Mouse (Mus musculus) hindbrain, embryonic 14.5 days (tissue): ENCODE results near the gene Npb. TPM values are rescaled to one million over a fixed set of nuclear protein-coding genes. Genes with fewer than 3 reads are reported as not detected.
A peak's percentile ranks its signal among the peaks of the same experiment; 100 is the strongest.

Experiments used
- ATAC-seq: fragments of 200-750 bp; cut with Nextera tagmentation; 2 replicates; pipeline ENCODE4 v1.8.0; 2017; ENCODE audit warnings: moderate number of reproducible peaks, mild to moderate bottlenecking, moderate TSS enrichment, moderate library complexity; ENCODE audit not compliant: low FRiP score
- DNase-seq: peaks from one replicate; pipeline ENCODE4 v3.0.0-alpha.2; 2015; ENCODE audit warnings: low spot score
- H3K27ac ChIP-seq: fragments of 300-500 bp; sonication (generic); 2 replicates; pipeline ENCODE4 v1.5.1; 2014; ENCODE audit warnings: mild to moderate bottlenecking, moderate library complexity
- H3K27me3 ChIP-seq: fragments of 300-500 bp; sonication (generic); 2 replicates; pipeline ENCODE4 v1.6.1; 2014; ENCODE audit warnings: mild to moderate bottlenecking, low read length, mixed read lengths; ENCODE audit not compliant: control insufficient read depth, insufficient read depth
- H3K36me3 ChIP-seq: fragments of 300-500 bp; sonication (generic); replicated peaks from 2 replicates; pipeline ENCODE4 v1.6.1; 2014; ENCODE audit not compliant: control insufficient read depth, insufficient read depth
- H3K4me1 ChIP-seq: fragments of 300-500 bp; sonication (generic); replicated peaks from 2 replicates; pipeline ENCODE4 v1.6.1; 2014; ENCODE audit warnings: antibody characterized with exemption, low read length, mixed read lengths; ENCODE audit not compliant: control insufficient read depth, insufficient read depth
- H3K4me2 ChIP-seq: fragments of 300-500 bp; sonication (generic); replicated peaks from 2 replicates; pipeline ENCODE4 v1.6.1; 2014; ENCODE audit warnings: mild to moderate bottlenecking, moderate library complexity
- H3K4me3 ChIP-seq: fragments of 300-500 bp; sonication (generic); replicated peaks from 2 replicates; pipeline ENCODE4 v1.5.1; 2014; ENCODE audit warnings: mild to moderate bottlenecking, low read length
- H3K9ac ChIP-seq: fragments of 300-500 bp; sonication (generic); 2 replicates; pipeline ENCODE4 v1.6.1; 2014
- H3K9me3 ChIP-seq: fragments of 300-500 bp; sonication (generic); 2 replicates; pipeline ENCODE4 v1.6.1; 2016; ENCODE audit warnings: low read length; ENCODE audit not compliant: control insufficient read depth
- WGBS: fragments of 180-500 bp; shearing (Covaris S2); extraction: QIAGEN DNeasy Blood & Tissue Kit; methylation state at CpG from one replicate; pipeline ENCODE4 v1.1.7; 2014; 5-methylcytosine and 5-hydroxymethylcytosine counted together
- polyA plus RNA-seq: library from polyadenylated mRNA; unstranded; fragments of >200 nt; fragmentation: Nextera tagmentation; extraction: Ambion mirVana; gene quantifications from 2 replicates; pipeline ENCODE4 v1.2.1, GENCODE M21; 2014

Npb gene
- polyA plus RNA-seq, 1 experiment from 2014 or later = 0.83 TPM

- Histone ChIP-seq H3K4me3 (no peak overlapping the region), H3K9me3 (no peaks in the 10 kb centered on the region), H3K27me3 (no peaks in the 10 kb centered on the region), H3K9ac (no peak overlapping the region), H3K27ac (no peak overlapping the region), H3K4me1 (no peaks in the 10 kb centered on the region), H3K36me3 (peaks cover 92% of the 10 kb centered on the region), H3K4me2 (no peak overlapping the region)
- DNase-seq (no peak), ATAC-seq (no peak)
- whole genome bisulfite sequencing = 94% methylated on average over 6 of the region's 6 CpGs
Measured at GRCm38 (mm10) chr11:120588531-120588930, 19.7 kb upstream of the Npb start.

GRCm38 (mm10) chr11:120597240-120598235 is 10.7 kb upstream of the Npb start:
- H3K27me3 ChIP-seq = no peaks in the 10 kb centered on the region
- H3K4me2 ChIP-seq = peak overlapping the region; percentile 88
- H3K36me3 ChIP-seq = peaks cover 68% of the 10 kb centered on the region
- 5% methylated on average over 95 of the region's 99 CpGs for WGBS
- peak overlapping the region; percentile 96 for H3K4me3 ChIP-seq
- DNase-seq (no peak), ATAC-seq (peak; percentile 57; the same call in 1 of the 2 replicates)
- H3K9me3 ChIP-seq = no peaks in the 10 kb centered on the region
- peak overlapping the region; percentile 98 for H3K9ac ChIP-seq
- peaks cover 21% of the 10 kb centered on the region for H3K4me1 ChIP-seq
- H3K27ac ChIP-seq = peak overlapping the region; percentile 91

- Histone ChIP-seq H3K27ac (peak within 1 kb of the TSS; percentile 91), H3K4me1 (peaks cover 21% of the 10 kb centered on the region), H3K36me3 (peaks cover 68% of the 10 kb centered on the region), H3K9ac (peak within 1 kb of the TSS; percentile 98), H3K4me3 (peak within 1 kb of the TSS; percentile 96), H3K4me2 (peak within 1 kb of the TSS; percentile 88), H3K27me3 (no peaks in the 10 kb centered on the region), H3K9me3 (no peaks in the 10 kb centered on the region)
- 1% methylated on average over 83 of the region's 88 CpGs for WGBS
- DNase-seq (peak; percentile 97), ATAC-seq (peak; percentile 98)
Measured at GRCm38 (mm10) chr11:120598283-120598989, 9.8 kb upstream of the Npb start, which contains the start of the genes Alyref and Anapc11. Gene Alyref, minus strand, starts transcription at chr11:120598365. Gene Anapc11, plus strand, starts transcription at chr11:120598421.

GRCm38 (mm10) chr11:120598990-120599549 is 9.2 kb upstream of the Npb start:
- Histone ChIP-seq H3K36me3 (peaks cover 67% of the 10 kb centered on the region), H3K9me3 (no peaks in the 10 kb centered on the region), H3K4me1 (peaks cover 21% of the 10 kb centered on the region), H3K4me3 (peak overlapping the region; percentile 96), H3K4me2 (peak overlapping the region; percentile 88), H3K27ac (peak overlapping the region; percentile 91), H3K27me3 (no peaks in the 10 kb centered on the region), H3K9ac (peak overlapping the region; percentile 98)
- no peak for DNase-seq
- ATAC-seq = no peak
- WGBS = 50% methylated on average over 17 of the region's 17 CpGs

GRCm38 (mm10) chr11:120600716-120601115 is 7.6 kb upstream of the Npb start:
- 97% methylated on average over 3 of the region's 3 CpGs for WGBS
- DNase-seq = no peak

GRCm38 (mm10) chr11:120603545-120603944 is 4.7 kb upstream of the Npb start:
- peaks cover 8% of the 10 kb centered on the region for H3K4me1 ChIP-seq
- no peaks in the 10 kb centered on the region for H3K27me3 ChIP-seq
- peaks cover 70% of the 10 kb centered on the region for H3K36me3 ChIP-seq
- 88% methylated on average over 2 of the region's 2 CpGs for WGBS
- H3K9me3 ChIP-seq = no peaks in the 10 kb centered on the region
- no peak for ATAC-seq
- no peak overlapping the region for H3K27ac ChIP-seq
- no peak overlapping the region for H3K4me3 ChIP-seq
- no peak overlapping the region for H3K4me2 ChIP-seq
- no peak overlapping the region for H3K9ac ChIP-seq
- DNase-seq = no peak

More at GRCm38 (mm10) chr11:120600716-120601115, 7.6 kb upstream of the Npb start:
- H3K36me3 ChIP-seq = peaks cover 67% of the 10 kb centered on the region
- H3K4me1 ChIP-seq = peaks cover 21% of the 10 kb centered on the region
- no peak overlapping the region for H3K27ac ChIP-seq
- H3K4me3 ChIP-seq = no peak overlapping the region
- no peak overlapping the region for H3K9ac ChIP-seq
- no peaks in the 10 kb centered on the region for H3K9me3 ChIP-seq
- H3K27me3 ChIP-seq = no peaks in the 10 kb centered on the region
- no peak for ATAC-seq
- H3K4me2 ChIP-seq = no peak overlapping the region

- no peak for ATAC-seq
- Histone ChIP-seq H3K4me3 (no peak overlapping the region), H3K4me2 (no peak overlapping the region), H3K9me3 (no peaks in the 10 kb centered on the region), H3K9ac (no peak overlapping the region), H3K36me3 (peaks cover 79% of the 10 kb centered on the region), H3K4me1 (no peaks in the 10 kb centered on the region; the same call in 1 of the 2 replicates), H3K27ac (no peak overlapping the region), H3K27me3 (0 out of 2 replicates have a peak, but pooled peaks cover 6% of the 10 kb centered on the region)
- WGBS = 91% methylated on average over 7 of the region's 7 CpGs
- no peak for DNase-seq
Measured at GRCm38 (mm10) chr11:120605667-120606066, 2.6 kb upstream of the Npb start.

GRCm38 (mm10) chr11:120606764-120607163 is 1.5 kb upstream of the Npb start:
- no peak overlapping the region for H3K9ac ChIP-seq

More at GRCm38 (mm10) chr11:120606764-120607163, 1.5 kb upstream of the Npb start:
- no peaks in the 10 kb centered on the region; the same call in 1 of the 2 replicates for H3K4me1 ChIP-seq
- peaks cover 81% of the 10 kb centered on the region for H3K36me3 ChIP-seq
- H3K4me2 ChIP-seq = no peak overlapping the region
- ATAC-seq = no peak
- no peak for DNase-seq
- no peak overlapping the region for H3K4me3 ChIP-seq
- 0 out of 2 replicates have a peak, but pooled peaks cover 6% of the 10 kb centered on the region for H3K27me3 ChIP-seq
- H3K27ac ChIP-seq = no peak overlapping the region
- WGBS = 66% methylated on average over 4 of the region's 4 CpGs
- no peaks in the 10 kb centered on the region for H3K9me3 ChIP-seq
